In genomic region chr4:47502546-47502971, GRCm38 (mm10) we compare ENCODE assay signal across 8 mouse cellular contexts. TPM values are rescaled to one million over a fixed set of nuclear protein-coding genes. Genes with fewer than 3 reads are reported as not detected.
DNase-seq lines count a peak whose midpoint lies in the region; ATAC-seq lines count a peak whose summit lies in the region.

No protein-coding gene starts in this region.

- peaks cover 7% of the 10 kb centered on the region for H3K4me1 ChIP-seq in heart, embryonic 12.5 days (replicated peaks)

- H3K27me3 ChIP-seq in heart, embryonic 12.5 days (replicated peaks), result no peaks in the 10 kb centered on the region

- no peaks in the 10 kb centered on the region for H3K9me3 ChIP-seq in heart, embryonic 12.5 days (replicated peaks)

- no peak overlapping the region for H3K9ac ChIP-seq in heart, embryonic 12.5 days

- no peaks in the 10 kb centered on the region for H3K36me3 ChIP-seq in heart, embryonic 12.5 days

- H3K4me3 ChIP-seq in heart, embryonic 12.5 days, result no peak overlapping the region; the same call in 1 of the 2 replicates

- ATAC-seq in heart, embryonic 12.5 days (ENCODE audit: insufficient number of reproducible peaks, low FRiP score), result no peak

- WGBS in heart, embryonic 12.5 days, result 23% methylated on average over 4 of the region's 4 CpGs

- peak; percentile 62 for DNase-seq in gastrocnemius, adult 18-20 months (ENCODE audit: low spot score)
- no peak for DNase-seq in gastrocnemius, postnatal 25 days
- peak; percentile 41 for DNase-seq in T-cell, adult 2 months (ENCODE audit: low spot score)
- peak; percentile 69 for DNase-seq in cerebellum, postnatal 25 days
- DNase-seq in kidney, postnatal 36 days, result peak; percentile 12 to 53
- peak; percentile 60 for DNase-seq in lung, postnatal 10 days
- peak; percentile 46 to 60 for DNase-seq in right cerebral cortex, adult 2 months (ENCODE audit: low spot score in 2 of 2)

- peak overlapping the region; percentile 34; the same call in 1 of the 2 replicates for H3K4me2 ChIP-seq in heart, embryonic 12.5 days

- no peak overlapping the region for H3K27ac ChIP-seq in heart, embryonic 12.5 days (ENCODE audit: poor library complexity, severe bottlenecking)

RNA-seq across cellular contexts. Expression of gene Sec61b, which starts 28.1 kb away (rescaled TPM):
- total RNA-seq in gastrocnemius, adult 18-20 months (2021), result 10 to 100 TPM; 26.0 to 65.4 TPM
- total RNA-seq in gastrocnemius, postnatal 25 days (2021), result 10 to 100 TPM; 37.4 to 39.0 TPM
- polyA plus RNA-seq in heart, embryonic 12.5 days (2016; fragmentation: Nextera tagmentation; extraction: Ambion mirVana), result 150 and 168 TPM in 2 replicates

RNA-seq across cellular contexts. Expression of gene Alg2, which starts 28.4 kb away (rescaled TPM):
- 10 to 100 TPM in 1 of 2 experiments, 1 to 10 TPM in 1; 7.9 to 12.0 TPM for total RNA-seq in gastrocnemius, adult 18-20 months (2021)
- total RNA-seq in gastrocnemius, postnatal 25 days (2021), result 1 to 10 TPM; 9.3 to 9.6 TPM
- polyA plus RNA-seq in heart, embryonic 12.5 days (2016; fragmentation: Nextera tagmentation; extraction: Ambion mirVana), result 33.6 and 34.6 TPM in 2 replicates
